Mouse (Mus musculus): ENCODE measurements around the gene Cmya5.
"Not testable (repeated sequence)": the region's sequence is repeated elsewhere in the genome, so short reads cannot be mapped to it uniquely, and the experiment has no call there.

Gene Cmya5

GRCm38 (mm10) chr13:93144336-93145167 is at the start of gene Cmya5:
Gene Cmya5, minus strand, starts transcription at chr13:93144724.
- DNase-seq, result peak; percentile 79

GRCm38 (mm10) chr13:93192646-93193026 is 48.1 kb upstream of the Cmya5 start:
- no peak for DNase-seq

GRCm38 (mm10) chr13:93191831-93192645 is 47.5 kb upstream of the Cmya5 start, which contains the start of gene Tent2:
Gene Tent2, minus strand, starts transcription at chr13:93192385.
- peak; percentile 95 for DNase-seq

GRCm38 (mm10) chr13:93189416-93189815 is 44.9 kb upstream of the Cmya5 start:
- no peak for DNase-seq

GRCm38 (mm10) chr13:93188738-93189137 is 44.2 kb upstream of the Cmya5 start:
- no peak for DNase-seq

- not testable (repeated sequence) for DNase-seq
Measured at GRCm38 (mm10) chr13:93187792-93188191, 43.3 kb upstream of the Cmya5 start.

GRCm38 (mm10) chr13:93180351-93180750 is 35.8 kb upstream of the Cmya5 start:
- no peak for DNase-seq

- DNase-seq, result no peak
Measured at GRCm38 (mm10) chr13:93179522-93179921, 35.0 kb upstream of the Cmya5 start.

GRCm38 (mm10) chr13:93177571-93177970 is 33.0 kb upstream of the Cmya5 start:
- no peak for DNase-seq

GRCm38 (mm10) chr13:93163303-93163702 is 18.8 kb upstream of the Cmya5 start:
- DNase-seq, result no peak

GRCm38 (mm10) chr13:93162456-93162855 is 17.9 kb upstream of the Cmya5 start:
- DNase-seq, result no peak

- DNase-seq, result no peak
Measured at GRCm38 (mm10) chr13:93158261-93158660, 13.7 kb upstream of the Cmya5 start.

- no peak for DNase-seq
Measured at GRCm38 (mm10) chr13:93153280-93153679, 8.8 kb upstream of the Cmya5 start.

- no peak for DNase-seq
Measured at GRCm38 (mm10) chr13:93143819-93144283, 673 bp downstream of the Cmya5 start.

- no peak for DNase-seq
Measured at GRCm38 (mm10) chr13:93141184-93141583, 3.3 kb downstream of the Cmya5 start.

- DNase-seq, result no peak
Measured at GRCm38 (mm10) chr13:93138059-93138458, 6.5 kb downstream of the Cmya5 start.

- DNase-seq, result no peak
Measured at GRCm38 (mm10) chr13:93137098-93137497, 7.4 kb downstream of the Cmya5 start.

- no peak for DNase-seq
Measured at GRCm38 (mm10) chr13:93136251-93136650, 8.3 kb downstream of the Cmya5 start.

GRCm38 (mm10) chr13:93135501-93135900 is 9.0 kb downstream of the Cmya5 start:
- no peak for DNase-seq

- no peak for DNase-seq
Measured at GRCm38 (mm10) chr13:93130674-93131073, 13.8 kb downstream of the Cmya5 start.

GRCm38 (mm10) chr13:93128961-93129360 is 15.6 kb downstream of the Cmya5 start:
- no peak for DNase-seq

- no peak for DNase-seq
Measured at GRCm38 (mm10) chr13:93128111-93128860, 16.2 kb downstream of the Cmya5 start.

- DNase-seq, result no peak
Measured at GRCm38 (mm10) chr13:93122321-93122720, 22.2 kb downstream of the Cmya5 start.
